Mouse (Mus musculus) cerebellum, adult 11-12 months (tissue): ENCODE measurements at regions not wholly inside any gene's neighbourhood (a gene's known extent, or its start where the extent isn't known, plus 50 kb on each side); places are given as distances from the start of the nearest gene placed in this dataset.

ENCODE experiments used
- DNase-seq: peaks from one replicate; pipeline ENCODE4 v3.0.0; 2022

GRCm38 (mm10) chr15:52783940-52784339 is 1100.8 kb upstream of the Gm7489 start:
- no peak for DNase-seq

DNA sequence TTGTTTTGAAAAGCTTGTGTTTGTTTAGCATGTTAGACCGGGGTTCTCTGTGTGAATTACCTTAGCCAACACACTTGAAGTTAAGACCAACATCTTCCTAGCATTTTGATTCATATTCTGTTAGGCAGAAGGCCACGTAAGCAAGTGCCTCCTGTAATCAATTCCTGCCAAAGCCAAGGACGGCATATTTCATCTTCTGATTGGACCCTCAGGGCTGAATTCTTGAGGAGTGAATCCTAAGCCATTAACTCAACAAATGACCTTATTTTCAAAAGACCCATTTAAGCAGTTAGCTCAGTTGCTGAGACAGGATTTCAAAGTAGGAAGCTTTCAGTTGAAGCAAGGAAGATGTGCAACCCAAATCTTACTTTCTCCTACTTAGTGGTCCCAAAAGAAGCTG is 1099.5 kb upstream of the Gm7489 start:
- DNase-seq = no peak

GRCm38 (mm10) chr15:52785976-52786375 is 1098.7 kb upstream of the Gm7489 start:
- no peak for DNase-seq

DNA sequence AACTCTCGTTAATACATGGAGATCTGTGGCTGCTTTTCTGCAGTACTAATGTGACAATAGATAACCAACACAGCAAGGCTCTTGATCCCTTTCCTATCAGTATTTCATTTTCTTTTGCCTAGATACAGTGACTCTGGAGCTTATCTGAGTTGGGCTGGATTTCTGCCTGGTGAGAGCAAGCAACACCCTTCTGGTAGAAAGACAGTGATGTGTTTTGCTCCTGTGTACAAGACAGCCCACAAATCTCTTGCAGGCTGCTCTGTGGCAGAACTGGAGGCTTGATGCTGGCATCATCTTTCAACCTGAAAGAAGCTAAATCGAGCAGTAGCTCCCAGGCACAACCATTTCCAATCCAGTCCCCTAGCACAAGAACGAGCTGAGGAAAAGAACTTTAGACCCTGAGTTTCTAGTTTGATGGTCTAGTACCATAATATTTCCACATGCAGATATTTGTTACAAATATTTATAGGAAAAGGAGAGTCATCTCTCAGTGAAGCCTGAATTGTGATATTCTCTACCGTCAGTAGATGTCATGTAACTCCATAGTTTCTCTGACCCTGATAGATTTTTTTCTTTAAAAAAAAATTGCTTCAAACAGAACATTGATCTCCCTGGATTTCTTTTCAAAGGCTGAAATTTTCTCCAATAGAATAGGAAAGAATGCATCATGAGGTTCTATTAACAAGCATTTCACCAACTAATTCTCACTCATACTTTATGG is 1079.1 kb upstream of the Gm7489 start:
- no peak for DNase-seq

DNA sequence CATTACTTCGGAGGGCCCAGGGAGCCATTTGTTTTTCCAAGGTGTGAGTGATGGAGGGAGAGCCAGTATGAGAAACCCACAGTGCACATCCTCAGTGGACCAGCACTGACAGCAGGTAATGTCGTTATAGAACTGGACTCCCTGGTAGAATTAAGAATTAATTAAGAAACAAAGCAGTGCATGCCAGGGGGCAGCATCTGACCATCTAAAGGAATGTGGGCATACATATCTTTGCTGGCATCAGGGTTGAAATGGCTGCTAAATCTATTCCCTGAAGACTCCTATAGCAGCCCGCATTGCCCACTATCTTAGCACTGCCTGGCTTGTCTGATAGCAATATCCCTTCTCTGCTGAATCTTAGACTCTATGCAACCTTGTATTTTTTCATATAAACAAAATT is 1076.1 kb upstream of the Gm7489 start:
- DNase-seq = peak; percentile 2

- DNase-seq = no peak
Measured at GRCm38 (mm10) chr15:52820796-52821195, 1063.9 kb upstream of the Gm7489 start.

DNA sequence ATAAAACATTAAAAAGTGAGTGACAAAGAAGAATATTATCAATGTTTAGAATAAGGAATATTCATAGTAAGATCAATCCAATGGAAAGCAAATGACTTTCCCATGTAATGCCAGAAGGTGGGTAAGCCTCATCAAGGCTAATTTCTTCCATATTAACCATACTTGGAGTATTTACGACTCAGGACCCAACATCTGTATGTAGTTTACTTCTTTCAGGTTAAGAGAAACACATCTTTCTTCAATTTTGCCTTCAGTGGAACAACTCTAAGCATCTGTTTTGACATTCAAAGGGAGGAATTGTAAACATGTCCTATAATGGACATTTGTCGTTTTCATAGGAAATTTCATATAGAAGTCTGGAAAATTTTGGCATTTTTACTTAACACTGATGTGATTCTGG is 1047.8 kb upstream of the Gm7489 start:
- DNase-seq = no peak

- DNase-seq = no peak
Measured at GRCm38 (mm10) chr15:52848132-52848531, 1036.6 kb upstream of the Gm7489 start.

- DNase-seq = no peak
Measured at GRCm38 (mm10) chr15:52858682-52859081, 1026.0 kb upstream of the Gm7489 start.

- DNase-seq = no peak
Measured at GRCm38 (mm10) chr15:52863494-52863893, 1021.2 kb upstream of the Gm7489 start.

DNA sequence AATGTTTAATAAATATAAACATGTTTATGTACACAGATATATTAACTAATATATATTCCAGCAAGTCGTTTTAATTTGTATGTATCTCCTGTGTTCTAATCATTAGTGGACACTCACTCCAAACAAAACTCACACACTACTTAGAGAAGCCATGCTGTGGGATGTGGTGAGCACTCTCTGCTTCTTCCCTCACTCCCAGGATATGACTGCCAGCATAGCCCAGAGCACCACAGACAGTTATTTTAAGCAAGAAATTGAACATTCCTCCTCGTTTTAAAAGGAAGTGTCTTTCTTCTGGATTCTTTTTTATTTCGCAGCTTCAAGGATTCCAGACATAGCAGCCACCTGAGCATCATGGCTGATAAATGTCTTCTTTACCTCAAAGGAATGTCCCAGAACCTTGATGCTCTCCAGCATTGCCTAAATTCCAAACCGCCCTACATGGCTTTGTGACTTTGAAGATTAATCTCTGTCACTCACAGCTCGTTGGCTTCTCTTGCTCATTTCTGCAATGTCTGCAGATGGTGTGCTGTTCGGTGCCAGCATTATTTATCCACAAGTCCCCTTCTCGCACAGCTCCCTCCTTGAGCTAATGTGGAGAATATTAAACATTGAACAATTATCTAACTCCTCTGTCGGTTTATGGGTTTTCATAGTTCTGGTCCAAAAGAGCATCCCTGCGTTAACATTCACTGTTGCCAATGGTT is 992.3 kb upstream of the Gm7489 start:
- no peak for DNase-seq

DNA sequence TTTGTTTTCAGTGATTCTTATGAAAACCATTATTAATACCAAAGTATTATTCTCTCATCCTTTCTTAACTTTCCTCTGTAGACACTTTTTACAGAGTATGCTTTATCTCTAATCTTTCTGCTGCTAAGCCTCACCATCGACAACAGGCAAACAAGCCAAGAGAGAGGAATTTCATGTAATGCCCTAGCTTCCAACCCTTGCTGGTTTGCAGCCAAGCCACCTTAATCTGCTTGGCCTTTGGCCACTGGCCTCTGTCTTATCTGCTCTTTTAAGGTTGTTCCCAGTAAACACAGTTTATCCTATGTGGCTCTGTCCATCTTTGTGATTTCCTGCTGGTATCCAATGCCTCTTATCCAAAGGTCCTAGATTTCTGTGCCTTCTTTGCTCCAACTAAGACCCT is 986.6 kb upstream of the Gm7489 start:
- no peak for DNase-seq

GRCm38 (mm10) chr15:52899403-52899802 is 985.3 kb upstream of the Gm7489 start:
- DNase-seq = no peak

GRCm38 (mm10) chr15:52899822-52900221 is 984.9 kb upstream of the Gm7489 start:
- DNase-seq = no peak

GRCm38 (mm10) chr15:52905231-52905630 is 979.5 kb upstream of the Gm7489 start:
- DNase-seq = no peak

GRCm38 (mm10) chr15:52907217-52907616 is 977.5 kb upstream of the Gm7489 start:
- DNase-seq = no peak

- no peak for DNase-seq
Measured at GRCm38 (mm10) chr15:52922277-52922676, 962.4 kb upstream of the Gm7489 start.

GRCm38 (mm10) chr15:52928408-52928807 is 956.3 kb upstream of the Gm7489 start:
- no peak for DNase-seq

DNA sequence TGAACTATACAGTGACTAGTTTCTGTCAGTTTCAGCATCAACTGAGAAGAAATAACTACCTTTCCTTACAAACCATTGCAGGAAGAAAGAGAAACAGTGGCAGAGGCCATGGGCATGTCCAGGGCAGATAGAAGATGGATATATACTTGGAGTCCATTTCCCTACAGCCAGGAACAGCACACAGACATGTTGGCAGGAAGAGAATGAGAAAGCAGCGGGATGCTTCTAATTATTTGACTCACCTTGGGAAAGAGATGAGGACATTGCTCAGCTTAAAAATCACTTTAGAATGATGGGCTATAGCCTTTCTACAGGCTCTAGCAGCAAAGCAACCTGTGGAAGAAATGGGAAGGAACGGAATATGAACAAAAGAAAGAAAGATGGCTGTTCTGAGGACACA is 947.6 kb upstream of the Gm7489 start:
- peak; percentile 5 for DNase-seq

- no peak for DNase-seq
Measured at GRCm38 (mm10) chr15:52944592-52944991, 940.1 kb upstream of the Gm7489 start.

DNA sequence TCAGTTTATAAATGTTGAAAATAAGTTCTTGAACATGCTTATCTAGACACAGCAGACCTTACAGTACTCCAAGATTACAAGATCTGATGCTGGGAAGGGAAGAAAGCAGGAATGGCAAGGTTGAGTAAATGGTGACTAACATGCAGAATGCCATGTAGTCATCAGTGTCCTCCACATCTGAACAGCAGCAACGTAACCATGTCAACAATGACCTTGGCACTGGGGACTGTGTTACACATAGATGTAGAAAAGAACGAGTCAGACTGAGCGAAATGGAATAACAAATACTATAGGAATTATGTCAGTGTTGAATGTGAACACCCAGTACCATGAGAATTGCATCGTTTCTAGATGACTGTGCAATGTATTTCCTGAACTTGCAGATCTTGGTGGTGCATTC is 936.5 kb upstream of the Gm7489 start:
- no peak for DNase-seq

- DNase-seq = no peak
Measured at GRCm38 (mm10) chr15:52953480-52953879, 931.2 kb upstream of the Gm7489 start.

DNA sequence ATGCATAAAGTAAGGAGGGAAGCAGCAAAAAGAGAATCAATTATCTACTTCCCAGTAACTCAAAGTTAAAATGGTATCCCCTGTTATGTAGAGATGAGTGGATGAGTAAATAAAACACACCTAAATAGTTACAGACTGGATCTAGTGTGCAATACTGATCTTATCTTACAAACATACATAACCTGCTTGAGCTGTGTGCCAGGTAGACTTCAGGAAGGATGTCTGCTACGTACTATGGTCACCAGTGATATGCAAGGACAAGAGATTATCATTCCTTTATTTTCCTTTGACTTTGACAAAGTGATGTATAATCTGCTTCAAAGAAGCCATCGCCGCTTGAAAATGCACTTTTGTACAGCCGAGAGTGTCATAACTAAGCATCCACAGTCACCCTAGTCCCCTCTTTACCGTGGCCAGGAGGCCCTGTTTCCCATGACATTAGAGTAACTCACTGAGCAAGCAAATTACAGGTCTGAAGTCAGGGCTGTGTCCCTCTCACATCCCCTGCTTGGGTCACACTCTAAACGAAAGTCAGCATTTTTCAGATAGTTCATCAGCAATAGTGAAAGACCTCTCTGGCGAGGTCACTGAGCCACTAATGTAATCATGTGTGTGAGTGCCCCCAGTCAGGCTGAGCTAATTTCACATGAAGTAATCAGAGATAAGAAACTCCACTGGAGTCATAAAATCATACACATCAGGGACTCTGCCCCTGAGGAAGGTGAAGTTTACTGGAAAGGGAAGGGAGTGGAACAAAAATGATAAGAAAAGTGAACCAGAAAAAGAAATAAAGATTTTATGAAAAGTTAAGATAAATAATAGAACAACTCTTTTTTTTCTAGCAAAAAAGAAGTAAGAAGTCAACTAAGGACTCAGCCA is 929.8 kb upstream of the Gm7489 start:
- no peak for DNase-seq

DNA sequence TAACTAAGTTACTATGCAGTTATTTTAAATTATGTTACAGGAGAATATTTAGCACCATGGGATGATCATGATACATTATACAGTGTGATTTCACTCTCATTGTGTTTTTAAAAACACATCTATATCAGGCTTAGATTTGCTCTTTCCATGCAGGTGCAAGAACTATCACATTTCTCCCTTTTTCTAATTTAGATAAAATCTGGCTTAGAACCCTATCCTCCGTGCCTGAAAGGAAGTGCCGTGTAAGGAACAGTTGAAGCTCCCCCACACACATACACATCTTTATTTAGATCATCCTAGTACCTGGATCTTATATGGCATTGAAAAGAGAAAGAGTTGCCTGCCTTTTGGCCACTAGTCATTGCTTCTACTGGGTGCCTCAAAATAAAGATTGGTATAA is 925.0 kb upstream of the Gm7489 start:
- DNase-seq = no peak
